Mouse (Mus musculus) kidney, embryonic 15.5 days (tissue): ENCODE data around the gene Plxnb2. TPM values are rescaled to one million over a fixed set of nuclear protein-coding genes. Genes with fewer than 3 reads are reported as not detected.

ENCODE experiments used
- ATAC-seq: fragments of 200-750 bp; cut with Nextera tagmentation; replicated peaks from 2 replicates; pipeline ENCODE4 v1.8.0; 2017; ENCODE audit warnings: moderate TSS enrichment; ENCODE audit not compliant: low FRiP score
- H3K27ac ChIP-seq: fragments of 300-500 bp; sonication (generic); 2 replicates; pipeline ENCODE4 v1.5.1; 2015; ENCODE audit warnings: mild to moderate bottlenecking, inconsistent platforms
- H3K27me3 ChIP-seq: fragments of 300-500 bp; sonication (generic); 2 replicates; pipeline ENCODE4 v1.6.1; 2015; ENCODE audit warnings: inconsistent platforms
- H3K36me3 ChIP-seq: fragments of 300-500 bp; sonication (generic); 2 replicates; pipeline ENCODE4 v1.6.1; 2015; ENCODE audit warnings: inconsistent platforms
- H3K4me1 ChIP-seq: fragments of 300-500 bp; sonication (generic); 2 replicates; pipeline ENCODE4 v1.6.1; 2015; ENCODE audit warnings: inconsistent platforms
- H3K4me2 ChIP-seq: fragments of 300-500 bp; sonication (generic); 2 replicates; pipeline ENCODE4 v1.6.1; 2015; ENCODE audit warnings: moderate library complexity, mild to moderate bottlenecking, inconsistent platforms
- H3K4me3 ChIP-seq: fragments of 300-500 bp; sonication (generic); replicated peaks from 2 replicates; pipeline ENCODE4 v1.5.1; 2015; ENCODE audit warnings: mild to moderate bottlenecking, inconsistent platforms
- H3K9ac ChIP-seq: fragments of 300-500 bp; sonication (generic); 2 replicates; pipeline ENCODE4 v1.6.1; 2015; ENCODE audit warnings: mild to moderate bottlenecking, inconsistent platforms
- H3K9me3 ChIP-seq: fragments of 300-500 bp; sonication (generic); replicated peaks from 2 replicates; pipeline ENCODE4 v1.6.1; 2016; ENCODE audit warnings: inconsistent platforms
- WGBS: fragments of 180-500 bp; shearing (Covaris S2); methylation state at CpG from one replicate; pipeline ENCODE4 v1.1.7; 2015; ENCODE audit warnings: mixed read lengths; 5-methylcytosine and 5-hydroxymethylcytosine counted together
- microRNA-seq: library from miRNA; unstranded; fragments of <30 nt; microRNA quantifications from one replicate; pipeline ENCODE4, GENCODE M21; 2016
- polyA plus RNA-seq: library from polyadenylated mRNA; unstranded; fragments of >200 nt; fragmentation: Nextera tagmentation; extraction: Ambion mirVana; gene quantifications from 2 replicates; pipeline ENCODE4 v1.2.1, GENCODE M21; 2015

Plxnb2 gene
- polyA plus RNA-seq, 1 experiment from 2014 or later = 160 TPM

DNA sequence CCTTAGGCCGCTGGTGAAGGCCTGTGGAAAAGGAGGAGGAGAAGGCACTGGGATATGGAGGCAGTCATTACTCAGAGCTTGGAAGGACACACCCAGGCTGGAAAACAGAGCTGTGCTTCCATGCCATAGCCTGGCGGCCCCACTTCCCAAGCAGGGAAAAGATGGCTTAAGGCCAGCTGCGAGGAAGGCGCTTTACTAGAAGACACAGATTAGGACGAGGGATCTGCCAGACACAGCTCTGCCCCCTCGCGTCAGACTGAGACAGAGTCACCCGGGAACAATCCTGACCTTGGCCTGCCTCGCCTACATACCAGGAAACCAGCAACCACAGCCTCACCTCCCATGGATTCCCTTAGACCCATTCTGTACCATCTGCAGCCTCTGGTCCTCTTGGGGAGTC is 70.4 kb downstream of the Plxnb2 start:
- 90% methylated on average over 9 of the region's 9 CpGs for WGBS
- Histone ChIP-seq H3K27ac (no peak overlapping the region), H3K4me1 (no peaks in the 10 kb centered on the region), H3K4me2 (no peak overlapping the region), H3K36me3 (peaks cover 98% of the 10 kb centered on the region), H3K9me3 (no peaks in the 10 kb centered on the region), H3K4me3 (no peak overlapping the region), H3K27me3 (no peaks in the 10 kb centered on the region), H3K9ac (no peak overlapping the region)
- ATAC-seq = no peak

DNA sequence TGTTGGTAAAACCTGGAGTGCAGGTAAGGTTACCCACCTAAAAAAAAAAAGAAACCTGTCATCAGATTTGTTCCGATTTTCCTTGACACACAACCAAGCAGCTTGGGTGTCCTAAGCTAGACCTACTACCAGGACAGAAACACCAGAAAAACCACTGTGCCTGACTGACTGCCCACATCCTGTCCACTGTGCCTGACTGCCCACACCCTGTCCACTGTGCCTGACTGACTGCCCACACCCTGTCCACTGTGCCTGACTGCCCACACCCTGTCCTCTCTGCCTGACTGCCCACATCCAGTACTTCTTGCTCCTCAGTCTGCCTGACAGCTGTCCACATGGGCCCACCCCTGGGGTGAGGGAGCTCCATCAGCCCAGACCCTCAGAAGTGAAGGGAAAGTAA is 73.6 kb downstream of the Plxnb2 start:
- Histone ChIP-seq H3K4me2 (no peak overlapping the region), H3K9ac (no peak overlapping the region)

DNA sequence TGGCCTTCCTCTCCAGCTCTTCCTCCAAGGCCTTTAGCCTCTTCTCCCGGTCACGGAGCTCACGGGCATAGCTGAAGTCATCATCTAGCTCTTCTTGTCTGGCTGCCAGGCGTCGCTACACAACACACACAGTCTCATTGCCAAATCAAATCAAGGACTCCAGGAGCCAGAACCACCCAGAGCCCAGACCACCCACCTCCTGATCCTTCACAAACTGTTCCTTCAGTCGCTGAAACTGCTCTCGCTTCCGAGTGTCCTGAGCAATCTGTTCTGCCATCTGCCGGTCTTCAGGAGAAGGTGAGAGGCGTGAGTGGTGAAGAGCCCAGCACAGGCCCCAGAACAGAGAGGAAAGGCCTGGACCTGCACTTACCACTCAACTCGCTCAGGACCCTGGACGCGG is 74.5 kb downstream of the Plxnb2 start:
- no peak for ATAC-seq
- Histone ChIP-seq H3K27me3 (no peaks in the 10 kb centered on the region), H3K4me3 (no peak overlapping the region), H3K27ac (no peak overlapping the region), H3K36me3 (peaks cover 100% of the 10 kb centered on the region), H3K4me1 (no peaks in the 10 kb centered on the region), H3K4me2 (no peak overlapping the region), H3K9me3 (no peaks in the 10 kb centered on the region), H3K9ac (no peak overlapping the region)
- 93% methylated on average over 13 of the region's 13 CpGs for WGBS

More for the DNA sequence above, 73.6 kb downstream of the Plxnb2 start:
- Histone ChIP-seq H3K36me3 (peaks cover 100% of the 10 kb centered on the region), H3K27ac (no peak overlapping the region), H3K27me3 (no peaks in the 10 kb centered on the region), H3K4me3 (no peak overlapping the region), H3K9me3 (no peaks in the 10 kb centered on the region), H3K4me1 (no peaks in the 10 kb centered on the region)
- ATAC-seq = no peak
- 92% methylated on average over 1 of the region's 1 CpGs for WGBS

Small RNA genes within 50 kb of the gene (microRNA-seq; reads per million reads assigned to microRNA genes)
- 1.0 reads per million for gene Mir6958
- gene Mir7118 = not detected

Other genes starting within 250 kb of the Plxnb2 start
- not detected in 2 replicates for gene Ttll8, start 226.4 kb downstream of the Plxnb2 start, polyA plus RNA-seq
- not detected in 2 replicates for gene Mlc1, start 201.8 kb downstream of the Plxnb2 start, polyA plus RNA-seq
- 0.05 and 0.14 TPM in 2 replicates for gene Mov10l1, start 197.9 kb downstream of the Plxnb2 start, polyA plus RNA-seq
- 0.05 and 0.12 TPM in 2 replicates for gene Panx2, start 121.1 kb downstream of the Plxnb2 start, polyA plus RNA-seq
- gene Trabd, start 105.7 kb downstream of the Plxnb2 start, polyA plus RNA-seq = 46.1 and 52.5 TPM in 2 replicates
- 18.0 and 19.9 TPM in 2 replicates for gene Selenoo, start 91.7 kb downstream of the Plxnb2 start, polyA plus RNA-seq
- gene Tubgcp6, start 57.7 kb downstream of the Plxnb2 start, polyA plus RNA-seq = 13.8 and 16.0 TPM in 2 replicates
- 17.8 and 19.3 TPM in 2 replicates for gene Hdac10, start 52.1 kb downstream of the Plxnb2 start, polyA plus RNA-seq
- gene Mapk12, start 40.1 kb downstream of the Plxnb2 start, polyA plus RNA-seq = 14.8 and 16.7 TPM in 2 replicates
- gene Mapk11, start 31.2 kb downstream of the Plxnb2 start, polyA plus RNA-seq = 15.4 and 16.5 TPM in 2 replicates
- gene Dennd6b, start 15.7 kb upstream of the Plxnb2 start, polyA plus RNA-seq = 17.0 and 19.2 TPM in 2 replicates
- 22.7 and 26.9 TPM in 2 replicates for gene Ppp6r2, start 30.8 kb upstream of the Plxnb2 start, polyA plus RNA-seq
- gene Sbf1, start 134.5 kb upstream of the Plxnb2 start, polyA plus RNA-seq = 42.6 and 51.4 TPM in 2 replicates
- gene Adm2, start 141.9 kb upstream of the Plxnb2 start, polyA plus RNA-seq = 0.71 and 0.74 TPM in 2 replicates
- 6.8 and 7.1 TPM in 2 replicates for gene Miox, start 153.6 kb upstream of the Plxnb2 start, polyA plus RNA-seq
- gene Lmf2, start 174.9 kb upstream of the Plxnb2 start, polyA plus RNA-seq = 54.1 and 67.9 TPM in 2 replicates
- gene Ncaph2, start 174.9 kb upstream of the Plxnb2 start, polyA plus RNA-seq = 147 and 155 TPM in 2 replicates
- gene Sco2, start 193.1 kb upstream of the Plxnb2 start, polyA plus RNA-seq = 7.9 and 8.2 TPM in 2 replicates
- gene Tymp, start 196.3 kb upstream of the Plxnb2 start, polyA plus RNA-seq = 1.3 and 1.4 TPM in 2 replicates
- gene Odf3b, start 198.5 kb upstream of the Plxnb2 start, polyA plus RNA-seq = 0.82 and 0.83 TPM in 2 replicates
- not detected in 2 replicates for gene Klhdc7b, start 204.1 kb upstream of the Plxnb2 start, polyA plus RNA-seq
- not detected in 2 replicates for gene Syce3, start 229.7 kb upstream of the Plxnb2 start, polyA plus RNA-seq
- gene Cpt1b, start 245.1 kb upstream of the Plxnb2 start, polyA plus RNA-seq = 3.9 and 4.4 TPM in 2 replicates
- gene C730034F03Rik, start 248.8 kb upstream of the Plxnb2 start, polyA plus RNA-seq = 3.7 and 3.8 TPM in 2 replicates
- 0.15 TPM in 1 of 2 replicates, not detected in the other for gene Gm44502, start 248.9 kb upstream of the Plxnb2 start, polyA plus RNA-seq
- gene Chkb, start 249.1 kb upstream of the Plxnb2 start, polyA plus RNA-seq = 57.2 and 62.0 TPM in 2 replicates